Mouse (Mus musculus) v-Abl transformed pro-B cells (cell line): ENCODE results near the gene Syn2.
"Not testable (repeated sequence)": the region's sequence is repeated elsewhere in the genome, so short reads cannot be mapped to it uniquely, and the experiment has no call there.

Source experiments
- in situ Hi-C, 2 experiments: fragments of 400-800 bp; cut with MboI; formaldehyde crosslinking; loops; one replicate each; pipeline ENCODE4 v1.15.1; 2025; ENCODE audit not compliant: unreplicated experiment in 2 of 2

Gene Syn2

DNA sequence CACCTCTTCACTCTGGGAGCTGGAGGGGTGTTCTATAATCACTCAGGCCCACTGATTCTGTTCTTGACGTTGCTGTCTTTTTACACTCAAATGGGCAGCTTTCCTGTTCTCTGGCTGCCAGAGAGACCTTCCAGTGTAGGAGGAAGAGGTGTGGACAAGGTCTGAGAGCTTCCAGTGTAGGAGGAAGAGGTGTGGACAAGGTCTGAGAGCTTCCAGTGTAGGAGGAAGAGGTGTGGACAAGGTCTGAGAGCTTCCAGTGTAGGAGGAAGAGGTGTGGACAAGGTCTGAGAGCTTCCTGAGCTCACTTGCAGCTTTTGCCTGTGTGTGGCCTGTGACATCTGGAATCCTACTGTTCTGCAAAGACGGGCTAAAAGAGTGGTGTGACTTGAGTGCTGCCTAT, 105.7 kb downstream of the Syn2 start:
- in situ Hi-C loops, result not testable (repeated sequence)

DNA sequence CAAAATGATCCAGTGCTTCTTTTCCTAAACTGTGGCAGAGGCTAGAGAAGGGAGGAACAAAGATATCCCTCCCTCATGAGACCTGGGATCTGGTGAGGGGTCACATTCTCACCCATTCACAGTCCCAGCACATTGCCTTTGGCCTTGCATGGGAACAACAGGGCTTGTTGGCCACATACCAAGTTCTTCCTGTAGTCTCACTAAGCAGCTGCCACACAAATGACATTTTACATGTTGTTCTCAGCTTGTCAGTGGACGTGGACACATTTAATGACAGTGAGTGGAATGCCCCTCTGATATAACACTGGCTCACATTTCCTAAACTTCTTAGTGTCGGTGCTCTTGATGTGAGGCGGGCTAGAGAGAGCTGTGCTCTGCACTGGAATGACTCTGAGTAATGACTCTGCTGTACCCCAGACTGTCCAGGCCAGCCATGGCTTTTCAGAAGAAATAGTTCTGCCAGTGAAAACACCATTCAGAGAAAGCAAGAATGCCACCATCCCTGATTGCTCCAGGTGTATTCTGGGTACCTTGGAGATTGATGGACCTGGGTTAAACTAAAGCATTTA, 106.5 kb downstream of the Syn2 start:
- in situ Hi-C loops, result no loop called here

DNA sequence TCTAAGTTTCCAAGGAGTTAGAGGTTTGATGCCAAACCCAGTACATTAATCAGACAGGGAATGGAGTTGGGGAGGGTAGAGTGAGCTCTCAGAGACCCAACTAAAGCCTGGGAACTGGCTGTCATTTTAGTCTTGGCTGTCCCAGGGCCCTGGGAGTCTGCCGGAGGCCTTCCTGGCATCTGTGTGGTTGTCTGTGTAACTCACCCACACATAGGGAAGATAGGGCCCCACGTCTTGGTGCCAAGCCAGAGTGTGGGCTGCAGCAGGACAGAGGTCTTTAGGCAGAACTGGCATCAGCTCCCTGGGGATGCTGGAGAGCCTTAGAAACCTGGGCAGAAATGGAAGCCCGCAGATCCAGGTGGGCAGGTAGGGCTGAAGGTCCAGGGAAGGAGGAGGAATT, 107.2 kb downstream of the Syn2 start:
- in situ Hi-C loops, result no loop called here

DNA sequence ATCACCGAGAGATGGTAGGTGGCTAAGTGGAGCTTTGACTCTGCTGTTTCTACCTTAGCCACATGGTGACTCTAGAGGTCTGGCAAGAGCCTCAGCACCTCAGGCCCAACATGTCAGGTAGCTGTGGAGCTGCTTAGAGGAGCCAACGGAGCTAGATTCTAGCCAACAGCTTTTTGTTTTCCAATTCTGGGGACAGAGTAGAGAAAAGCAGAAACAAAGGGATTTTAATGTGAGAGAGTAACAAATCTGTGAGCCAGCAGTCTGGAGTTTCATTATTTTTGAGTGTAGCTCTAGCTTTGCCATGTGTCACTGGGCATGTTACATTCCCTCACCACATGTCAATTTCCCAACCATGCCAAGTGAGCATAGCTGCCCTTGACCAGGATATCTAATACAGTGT, 109.5 kb downstream of the Syn2 start:
- in situ Hi-C loops, result no loop called here

DNA sequence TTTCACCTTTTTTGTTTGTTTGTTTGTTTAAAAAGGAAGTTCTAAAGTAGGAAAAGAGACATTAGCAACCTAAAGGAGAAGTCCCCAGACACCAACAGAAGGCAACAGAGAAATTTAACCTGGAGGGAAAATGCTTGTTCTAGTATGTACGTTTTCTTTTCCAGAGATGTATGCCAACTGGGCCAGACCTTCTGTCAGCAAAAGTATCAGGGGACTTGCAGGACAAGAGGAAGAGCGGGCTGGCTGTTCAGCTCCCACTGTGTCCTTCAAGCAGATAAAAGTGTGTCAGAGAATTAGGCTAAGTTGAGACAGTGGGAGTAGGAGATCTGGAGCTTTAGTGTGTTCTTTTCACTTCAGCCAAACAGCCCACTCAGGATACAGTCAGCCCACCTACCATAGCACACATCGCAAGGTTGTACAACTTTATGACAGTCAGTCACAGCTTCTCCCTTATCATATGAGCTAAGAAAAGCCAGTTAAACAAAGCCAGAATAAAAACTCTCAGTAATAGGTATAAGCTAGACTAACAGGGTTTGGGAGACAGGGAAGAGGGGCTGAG, 110.9 kb downstream of the Syn2 start:
- in situ Hi-C loops, result no loop called here

DNA sequence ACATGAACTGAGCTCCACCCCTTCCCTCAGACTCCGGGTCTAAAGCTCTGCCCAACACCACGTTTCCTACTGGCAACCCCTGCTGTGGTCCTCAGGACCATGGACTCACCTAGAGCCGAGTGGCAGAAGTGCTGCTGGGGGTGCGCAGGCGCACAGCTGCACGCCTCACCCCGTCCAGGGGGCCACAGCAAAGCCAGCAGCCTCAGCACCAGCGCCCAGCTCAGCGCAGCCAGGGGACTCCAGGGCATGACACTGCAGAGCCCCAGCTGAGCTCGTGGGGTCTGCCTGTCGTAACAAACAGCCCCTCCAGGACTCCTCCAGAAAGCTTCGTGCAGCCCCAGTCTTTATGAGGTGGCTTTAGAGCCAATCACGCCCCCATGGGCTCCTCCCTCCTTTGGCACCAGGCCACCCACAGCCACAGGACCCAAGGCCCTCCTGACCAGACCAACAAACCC, 116.9 kb downstream of the Syn2 start:
- in situ Hi-C loops, result no loop called here

DNA sequence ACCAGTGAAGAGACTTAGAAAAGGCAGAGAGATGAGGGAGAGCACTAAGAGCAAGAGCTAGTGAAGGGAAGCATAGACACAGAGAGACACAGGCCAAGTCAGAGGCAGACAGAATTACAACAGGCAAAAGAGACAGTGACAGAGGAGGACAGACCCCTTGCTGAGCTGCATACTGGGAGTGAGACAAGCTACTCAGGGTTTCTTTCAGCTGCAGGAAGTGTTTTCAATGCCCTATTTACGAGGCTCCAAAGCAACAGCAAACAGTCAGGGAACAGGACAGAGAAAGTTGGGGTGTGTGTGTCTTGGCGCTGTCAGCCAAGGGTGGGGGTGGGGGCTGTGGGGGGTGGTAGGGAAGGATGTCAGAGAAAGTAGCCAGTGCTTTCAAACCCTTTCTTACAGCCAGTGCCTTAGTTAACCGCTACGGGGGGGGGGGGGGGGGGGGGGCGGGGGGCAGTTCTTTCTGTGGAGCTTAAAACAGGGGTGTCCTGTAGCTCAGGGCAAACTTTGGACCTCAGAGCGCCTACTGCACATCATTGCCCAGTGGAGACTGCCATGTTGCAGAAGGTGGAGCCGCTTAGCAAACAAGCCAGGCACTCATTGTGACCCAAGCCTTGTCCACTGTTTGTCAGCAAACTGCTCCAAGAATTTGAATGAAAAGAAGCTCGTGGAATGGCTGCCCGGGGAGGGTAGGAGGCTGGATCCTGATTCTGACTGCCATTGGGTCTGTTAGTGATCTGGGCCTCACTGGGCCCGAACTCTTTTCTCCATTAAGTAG, 117.6 kb downstream of the Syn2 start, which contains the start of gene Timp4:
Timp4 (minus strand) TSS at position 107 of the 775 bp plus-strand sequence.
- in situ Hi-C loops, result no loop called here

DNA sequence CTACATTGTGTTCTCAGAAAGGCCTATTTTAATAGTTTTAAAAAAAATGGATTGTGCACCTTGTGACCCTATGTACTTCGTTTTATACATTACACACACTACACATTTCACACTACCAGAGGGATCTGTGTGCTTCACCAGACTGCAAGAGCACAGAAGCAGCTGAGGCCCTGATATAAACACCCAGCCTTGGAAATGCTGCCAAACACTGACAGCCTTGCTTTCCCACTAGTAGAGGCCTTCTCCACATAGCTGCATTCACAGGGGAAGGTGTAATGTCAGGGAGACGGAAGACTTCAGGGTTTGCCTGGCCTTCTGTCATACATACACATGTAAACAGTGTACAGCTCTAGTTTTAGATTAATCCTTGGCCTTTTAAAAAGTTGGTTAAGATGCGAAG, 120.5 kb downstream of the Syn2 start:
- in situ Hi-C loops, result no loop called here

DNA sequence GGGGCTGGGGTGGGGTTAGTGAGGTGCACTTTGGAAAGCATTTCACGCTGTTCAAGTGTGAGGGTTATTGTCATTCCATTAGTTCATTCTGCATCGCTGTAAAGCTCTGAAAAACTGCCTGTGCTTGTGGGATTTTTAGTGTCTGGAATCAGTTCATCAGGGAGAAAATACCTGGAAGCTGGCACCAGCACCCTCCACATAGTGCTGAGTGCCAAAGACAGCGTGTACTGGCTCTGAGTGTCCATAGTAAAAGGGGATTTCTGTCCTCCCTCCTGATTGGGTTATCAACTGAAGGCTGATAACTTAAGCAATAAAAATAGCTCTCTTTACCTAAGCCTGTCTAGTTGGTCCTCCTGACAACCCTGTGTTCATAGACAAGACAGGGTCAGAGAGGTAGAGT, 125.8 kb downstream of the Syn2 start:
- in situ Hi-C loops, result loop anchor here (10.0 kb wide), 3 partner anchors 246 to 1176 kb away; no protein-coding TSS in a partner anchor

DNA sequence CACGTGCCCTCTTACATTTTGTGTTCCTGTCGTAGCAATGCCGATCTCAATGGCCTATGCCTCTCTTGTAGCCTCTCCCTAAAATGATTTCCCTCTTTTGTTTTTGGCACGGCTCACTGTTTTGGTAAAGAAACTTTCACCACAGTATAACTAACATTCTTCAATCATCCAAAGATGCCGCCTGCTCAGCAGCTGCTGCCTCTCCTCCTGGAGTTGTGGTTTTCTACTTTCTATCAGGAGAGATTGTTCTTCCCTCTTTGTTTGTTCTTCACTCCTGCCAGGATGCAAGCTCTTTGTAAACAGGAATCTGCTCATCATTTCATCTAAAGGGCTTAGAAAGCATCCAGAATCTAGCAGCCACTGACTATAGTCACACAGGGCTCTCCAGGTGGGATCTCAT, 132.1 kb downstream of the Syn2 start:
- in situ Hi-C loops, result loop anchor here (5.0 to 10.0 kb wide), 5 partner anchors 252 to 1182 kb away; no protein-coding TSS in a partner anchor

DNA sequence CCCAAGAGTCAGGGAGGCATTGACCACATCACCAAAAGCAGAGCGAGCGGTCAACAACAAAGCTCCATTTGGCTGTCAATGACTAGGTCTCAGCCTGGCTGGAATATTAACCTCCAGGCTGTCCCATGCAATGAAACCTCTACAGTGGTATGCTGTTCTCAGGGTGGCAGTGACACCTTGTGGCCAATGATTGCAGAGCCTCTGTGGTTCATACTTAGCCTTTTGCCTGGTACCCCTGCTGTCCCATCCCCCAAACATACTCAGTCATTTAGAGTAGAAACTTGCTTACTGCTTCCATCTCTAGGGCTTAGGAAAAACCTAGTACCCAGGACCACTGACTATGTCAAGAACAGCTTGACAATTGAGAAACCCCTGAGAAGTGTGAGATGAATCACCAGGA, 133.2 kb downstream of the Syn2 start:
- in situ Hi-C loops, result loop anchor here (5.0 to 10.0 kb wide), 5 partner anchors 253 to 1183 kb away; no protein-coding TSS in a partner anchor

DNA sequence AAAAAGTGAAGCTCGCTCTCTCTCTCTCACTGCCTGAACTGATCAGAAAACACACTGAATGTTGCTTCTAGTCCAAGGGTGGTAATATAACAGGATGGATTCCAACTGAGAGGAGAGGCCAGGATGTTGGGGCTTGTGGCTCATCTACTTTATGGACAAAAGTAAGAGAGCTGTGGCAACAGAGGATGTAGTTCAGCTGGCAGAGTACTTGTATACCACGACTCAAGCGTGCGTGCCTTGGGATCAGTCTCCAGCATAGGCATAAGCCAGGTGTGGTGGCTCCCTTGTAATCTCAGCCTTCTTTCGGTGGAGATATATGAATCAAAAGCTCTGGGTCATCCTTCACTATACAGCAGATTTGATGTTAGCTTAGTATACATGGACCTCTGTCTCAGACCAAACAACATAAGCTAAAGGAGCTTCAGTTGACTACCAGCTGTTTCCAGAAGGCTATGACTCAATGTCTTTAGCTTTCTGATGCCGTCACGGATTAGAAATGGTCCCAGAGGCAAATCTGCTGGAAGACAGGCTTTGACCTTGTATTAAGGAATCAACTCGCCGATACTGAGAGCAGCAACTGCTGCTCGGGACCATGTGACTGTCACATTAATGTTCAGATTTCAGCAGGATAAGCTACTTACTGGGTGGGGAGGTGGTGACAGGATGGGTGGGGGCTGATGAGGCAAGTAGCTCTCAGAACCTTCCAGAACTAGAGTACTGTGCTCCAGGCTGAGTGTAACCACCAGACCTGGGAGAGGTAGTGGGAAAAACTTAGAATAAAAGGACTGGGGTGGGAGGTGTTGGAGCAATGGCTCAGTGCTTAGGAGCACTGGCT, 134.1 kb downstream of the Syn2 start:
- in situ Hi-C loops, result loop anchor here (5.0 to 10.0 kb wide), 5 partner anchors 254 to 1184 kb away; no protein-coding TSS in a partner anchor

DNA sequence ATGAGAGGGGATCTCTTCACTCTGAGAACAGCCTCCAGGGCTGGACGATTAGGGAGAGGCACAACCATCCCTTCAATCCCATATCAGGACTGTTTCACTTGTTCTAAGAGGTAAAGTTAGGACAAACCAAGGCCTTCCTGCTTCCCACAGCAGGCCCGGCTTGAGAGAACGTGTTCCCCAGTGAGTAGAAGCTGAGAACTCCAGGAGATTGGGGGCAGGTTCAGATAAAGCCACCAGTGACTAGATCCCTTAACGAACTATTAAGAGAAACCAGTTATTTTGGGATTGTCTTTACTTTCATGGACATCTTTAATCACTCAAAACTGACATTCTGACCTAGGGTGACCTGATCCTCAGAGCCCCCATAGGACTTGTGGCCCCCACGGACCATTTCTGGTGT, 134.9 kb downstream of the Syn2 start:
- in situ Hi-C loops, result loop anchor here (5.0 to 10.0 kb wide), 5 partner anchors 255 to 1185 kb away; no protein-coding TSS in a partner anchor

DNA sequence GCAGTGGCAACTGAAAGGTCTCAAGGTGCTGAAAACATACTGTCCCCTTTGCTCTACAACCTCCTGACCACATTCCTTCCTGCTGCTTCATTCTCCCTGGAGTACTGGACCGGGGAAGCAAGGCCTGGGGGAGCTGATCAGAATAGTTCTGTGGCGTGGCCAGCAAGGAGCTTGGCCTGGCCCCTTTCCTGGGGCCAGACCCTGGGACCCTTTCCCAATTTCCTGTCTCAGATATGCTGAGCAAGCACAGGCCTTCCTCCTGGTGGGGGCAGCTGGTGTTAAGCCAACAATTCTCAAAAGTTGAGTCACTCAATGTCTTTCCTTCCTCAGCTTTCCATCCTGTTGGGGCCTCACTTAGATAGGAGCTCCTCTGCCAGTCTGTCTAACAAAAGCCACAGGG, 135.4 kb downstream of the Syn2 start:
- in situ Hi-C loops, result no loop called here

DNA sequence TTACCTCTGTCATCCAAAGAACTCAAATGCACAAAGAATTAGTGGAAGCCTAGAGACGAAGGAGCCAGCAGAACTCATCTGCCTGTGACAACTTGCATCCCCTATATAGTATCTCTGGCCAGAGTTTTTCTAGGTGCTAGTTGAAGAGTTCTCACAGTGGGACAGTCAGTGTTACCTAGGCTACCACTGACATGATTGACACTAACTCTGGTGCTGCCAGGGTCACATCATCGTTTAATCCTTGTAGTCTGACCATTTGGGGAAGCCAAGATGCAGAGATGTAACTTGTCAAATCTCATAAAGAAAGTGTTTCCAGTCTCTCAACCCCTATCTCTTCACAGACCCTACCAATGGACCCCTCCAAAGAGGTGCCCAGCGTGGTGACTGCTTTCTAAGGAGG, 136.6 kb downstream of the Syn2 start:
- in situ Hi-C loops, result no loop called here

DNA sequence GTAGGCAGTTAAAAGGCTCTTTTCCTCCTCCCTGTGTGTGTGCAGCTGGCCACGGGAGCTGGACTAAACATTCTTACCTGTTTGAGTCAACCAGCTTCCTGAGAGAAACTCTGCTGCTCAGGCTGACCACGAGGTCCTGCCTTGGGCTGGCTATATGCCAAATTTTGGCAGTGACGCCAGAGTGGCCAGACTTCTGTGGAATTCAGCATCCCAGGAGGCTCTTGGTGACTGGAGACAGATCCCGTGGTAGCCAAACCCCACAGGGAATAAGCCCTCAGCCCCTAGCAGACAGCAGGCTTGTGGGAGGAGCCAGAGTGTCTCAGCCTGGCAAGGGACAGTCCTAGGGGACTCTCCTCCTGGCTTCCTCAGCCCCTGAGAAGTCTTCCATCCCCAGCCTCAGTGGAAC, 137.2 kb downstream of the Syn2 start:
- in situ Hi-C loops, result no loop called here

DNA sequence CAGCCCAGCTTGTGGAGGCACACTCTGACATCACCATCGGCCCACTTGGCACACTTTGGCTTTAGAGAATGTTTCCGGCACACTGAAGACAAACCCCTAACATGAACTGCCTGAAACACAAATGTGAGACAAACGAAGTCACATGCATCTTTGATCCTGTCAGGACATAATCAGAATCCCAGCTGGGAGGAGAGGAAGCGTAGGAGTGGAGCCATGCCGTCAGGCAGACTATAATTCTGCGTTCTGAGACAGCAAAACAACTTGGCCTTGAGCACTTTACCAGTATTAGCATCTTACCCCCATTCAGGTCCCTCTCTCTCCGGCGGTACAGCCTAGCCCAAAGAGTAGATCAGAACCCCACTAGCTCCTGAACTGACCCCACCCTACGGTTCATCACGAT, 138.6 kb downstream of the Syn2 start:
- in situ Hi-C loops, result no loop called here

DNA sequence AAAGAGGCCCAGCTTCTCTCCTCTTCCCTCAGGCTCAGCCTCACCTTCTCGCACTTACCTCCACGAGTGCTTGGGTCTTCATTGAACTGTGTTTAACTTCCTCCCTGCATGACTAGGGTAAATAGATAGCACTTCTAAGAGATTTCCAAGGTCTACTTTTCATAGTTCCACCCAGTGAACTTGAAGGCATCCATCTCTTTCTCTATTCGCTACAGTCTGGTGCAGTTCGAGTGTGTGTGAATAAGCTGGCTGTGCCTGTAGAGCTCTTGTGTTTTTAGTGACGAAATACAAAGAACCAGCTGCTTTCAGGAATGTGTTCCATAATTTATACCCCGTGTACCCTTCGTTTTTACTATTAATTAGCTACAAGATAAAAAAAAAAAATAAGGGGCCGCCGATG, 140.0 kb downstream of the Syn2 start:
- in situ Hi-C loops, result no loop called here

DNA sequence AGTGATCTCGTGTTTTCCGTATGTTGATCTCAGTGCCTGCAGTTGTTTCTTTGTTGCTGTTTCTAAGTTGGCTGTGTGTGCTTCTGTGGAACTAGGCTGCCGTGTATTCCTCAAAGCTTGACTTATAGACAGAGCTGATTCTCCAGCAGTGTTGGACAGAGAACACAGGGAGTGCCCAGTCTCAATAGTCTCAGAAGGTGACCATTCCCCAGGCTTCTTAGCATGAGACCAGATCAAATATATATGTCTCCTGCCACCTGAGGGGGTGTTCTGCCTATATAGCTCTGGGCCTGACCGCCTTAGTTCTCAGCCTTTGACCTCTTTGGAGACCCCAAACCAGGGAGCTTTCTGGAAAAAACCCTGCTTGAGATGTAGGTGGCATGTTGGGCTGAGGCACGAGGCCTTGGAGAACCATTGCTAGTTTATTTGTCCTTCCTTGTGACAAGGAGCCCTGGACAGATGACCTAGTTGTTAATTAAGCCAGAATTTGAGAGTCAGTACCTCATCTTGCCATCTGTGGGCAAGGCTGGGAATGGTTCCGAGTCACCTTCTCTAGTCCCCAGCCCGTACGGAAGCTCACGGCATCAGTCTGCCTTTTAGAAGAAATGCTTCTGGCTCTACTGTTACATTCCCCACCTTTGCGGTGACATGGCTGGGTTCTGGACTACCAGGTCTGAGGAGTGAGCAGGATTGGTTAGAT, 140.6 kb downstream of the Syn2 start:
- in situ Hi-C loops, result no loop called here

DNA sequence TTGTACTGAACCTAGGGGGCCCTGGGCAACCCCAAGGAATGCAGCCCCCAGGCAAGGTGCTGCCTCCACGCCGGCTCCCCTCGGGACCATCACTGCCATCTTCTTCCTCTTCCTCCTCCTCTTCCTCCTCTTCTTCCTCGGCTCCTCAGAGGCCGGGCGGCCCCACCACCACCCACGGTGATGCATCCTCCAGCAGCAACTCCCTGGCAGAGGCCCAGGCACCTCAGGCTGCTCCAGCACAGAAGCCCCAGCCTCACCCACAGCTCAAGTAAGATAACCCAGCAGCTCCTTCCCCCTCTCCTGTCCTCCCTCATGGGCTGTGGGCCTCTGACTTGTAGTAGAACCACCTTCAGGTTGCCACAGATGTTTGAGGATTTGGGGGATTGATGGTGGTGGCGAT, 143.4 kb downstream of the Syn2 start:
- in situ Hi-C loops, result no loop called here
